Mouse (Mus musculus): Measurements from ENCODE around the gene Cdkn2a.

DNA sequence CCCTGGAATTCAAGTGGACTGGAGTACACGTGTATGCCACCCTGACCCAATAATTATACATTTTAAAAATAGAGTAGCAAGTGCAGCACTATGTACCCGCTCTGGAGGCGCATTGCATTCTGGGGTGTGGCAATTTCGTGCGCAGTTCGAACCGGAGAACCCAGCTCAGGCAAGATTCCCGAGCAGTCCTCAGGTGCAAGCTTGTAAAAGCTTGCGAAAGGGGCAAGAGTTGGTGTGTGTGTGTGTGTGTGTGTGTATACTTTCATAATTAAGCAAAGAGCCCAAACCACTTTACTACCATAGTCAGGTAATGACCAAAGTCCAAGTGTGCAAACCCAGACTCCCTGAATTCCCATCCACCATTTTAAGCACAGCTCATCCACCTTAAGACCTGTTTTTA, 20.9 kb downstream of the Cdkn2a start:
- TF ChIP-seq GATA1 (IDR thresholded peaks at IDR 0.05; ENCODE audit: low read length) (no peak), TAL1 (IDR thresholded peaks at IDR 0.05; ENCODE audit: low read length) (no peak)
